Mouse (Mus musculus) stomach, postnatal 0 days (tissue): ENCODE data around the gene Gpc1. TPM values are rescaled to one million over a fixed set of nuclear protein-coding genes. Genes with fewer than 3 reads are reported as not detected.
A peak's percentile ranks its signal among the peaks of the same experiment; 100 is the strongest.

Experiments used
- ATAC-seq: fragments of 200-750 bp; cut with Nextera tagmentation; 2 replicates; pipeline ENCODE4 v1.8.0; 2017; ENCODE audit not compliant: low FRiP score, low TSS enrichment
- DNase-seq: peaks from one replicate; pipeline ENCODE4 v3.0.0-alpha.2; 2016; ENCODE audit warnings: low spot score
- H3K27ac ChIP-seq: fragments of 300-500 bp; sonication (generic); replicated peaks from 2 replicates; pipeline ENCODE4 v1.5.1; 2014; ENCODE audit warnings: mild to moderate bottlenecking, control low read depth
- H3K27me3 ChIP-seq: fragments of 300-500 bp; sonication (generic); 2 replicates; pipeline ENCODE4 v1.6.1; 2014; ENCODE audit warnings: low read length; ENCODE audit not compliant: control insufficient read depth, insufficient read depth
- H3K36me3 ChIP-seq: fragments of 300-500 bp; sonication (generic); 2 replicates; pipeline ENCODE4 v1.6.1; 2014; ENCODE audit warnings: low read length, mixed read lengths; ENCODE audit not compliant: control insufficient read depth, insufficient read depth
- H3K4me1 ChIP-seq: fragments of 300-500 bp; sonication (generic); replicated peaks from 2 replicates; pipeline ENCODE4 v1.6.1; 2014; ENCODE audit warnings: antibody characterized with exemption; ENCODE audit not compliant: control insufficient read depth, insufficient read depth
- H3K4me2 ChIP-seq: fragments of 300-500 bp; sonication (generic); replicated peaks from 2 replicates; pipeline ENCODE4 v1.6.1; 2014; ENCODE audit warnings: low read depth, mild to moderate bottlenecking, control low read depth, moderate library complexity
- H3K4me3 ChIP-seq: fragments of 300-500 bp; sonication (generic); 2 replicates; pipeline ENCODE4 v1.5.1; 2014; ENCODE audit warnings: low read depth, low read length, control low read depth
- H3K9ac ChIP-seq: fragments of 300-500 bp; sonication (generic); 2 replicates; pipeline ENCODE4 v1.6.1; 2014; ENCODE audit warnings: mild to moderate bottlenecking, low read length, control low read depth, mixed read lengths
- H3K9me3 ChIP-seq: fragments of 300-500 bp; sonication (generic); 2 replicates; pipeline ENCODE4 v1.6.1; 2016; ENCODE audit warnings: low read length; ENCODE audit not compliant: control insufficient read depth
- CTCF ChIP-seq: IDR thresholded peaks from 2 replicates; pipeline ENCODE4 v1.5.1; 2016; ENCODE audit warnings: antibody characterized with exemption, low read depth, mild to moderate bottlenecking, moderate library complexity
- EP300 ChIP-seq: optimal IDR thresholded peaks from 2 replicates; pipeline ENCODE3; 2016; ENCODE audit warnings: antibody characterized with exemption
- WGBS: fragments of 180-500 bp; shearing (Covaris S2); extraction: QIAGEN DNeasy Blood & Tissue Kit; methylation state at CpG from one replicate; pipeline ENCODE4 v1.1.7; 2014; 5-methylcytosine and 5-hydroxymethylcytosine counted together
- microRNA counts: library from miRNA; unstranded; fragments of <30 nt; microRNA quantifications from one replicate; lab custom pipeline; 2015
- microRNA-seq: library from miRNA; unstranded; fragments of <30 nt; microRNA quantifications from one replicate; pipeline ENCODE4, GENCODE M21; 2016
- polyA plus RNA-seq: library from polyadenylated mRNA; unstranded; fragments of >200 nt; fragmentation: Nextera tagmentation; extraction: Ambion mirVana; gene quantifications from 2 replicates; pipeline ENCODE4 v1.2.1, GENCODE M21; 2015

The Gpc1 gene
- polyA plus RNA-seq, 1 experiment from 2014 or later = 14.0 TPM

DNA sequence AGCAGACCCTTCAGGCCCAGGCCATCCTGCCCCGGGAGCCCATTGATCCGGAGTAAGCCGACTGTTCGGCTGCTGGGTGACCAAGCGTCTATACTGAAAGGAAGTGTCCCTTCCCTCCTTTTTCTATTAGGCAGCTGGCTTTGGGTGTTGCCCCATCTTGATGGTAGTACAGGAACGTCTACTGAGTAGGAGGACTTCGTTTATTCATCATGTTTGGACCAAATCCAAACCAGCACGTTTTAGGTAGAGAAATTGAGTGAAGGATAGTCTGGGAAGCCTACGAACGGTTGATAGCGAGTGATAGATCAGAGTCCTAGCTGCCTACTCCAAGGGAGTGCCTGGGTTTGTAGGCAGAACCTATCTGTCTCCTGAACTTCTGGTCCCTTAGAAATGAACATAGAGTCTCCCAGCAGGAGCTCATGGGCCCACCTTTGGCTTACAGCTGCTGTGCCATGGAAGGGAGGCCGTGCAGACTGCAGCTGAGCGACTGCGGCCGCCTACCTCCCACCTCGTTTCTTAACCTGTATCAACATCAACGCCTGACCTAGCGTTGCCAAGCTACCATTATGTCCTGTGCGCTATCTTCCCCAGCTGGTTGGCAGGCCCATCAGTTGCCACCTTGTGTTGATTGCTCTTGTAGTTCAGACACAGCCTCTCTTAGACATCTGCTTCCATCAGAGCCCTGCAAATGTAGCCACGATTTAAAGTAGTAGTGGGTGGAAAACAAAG is 76.4 kb downstream of the Gpc1 start:
- DNase-seq (no peak), ATAC-seq (no peak)
- peak overlapping the region; percentile 94 for H3K27ac ChIP-seq
- no peaks in the 10 kb centered on the region for H3K9me3 ChIP-seq
- H3K27me3 ChIP-seq = no peaks in the 10 kb centered on the region
- peak overlapping the region; percentile 84 for H3K4me3 ChIP-seq
- H3K36me3 ChIP-seq = no peaks in the 10 kb centered on the region
- 35% methylated on average over 20 of the region's 20 CpGs for WGBS
- peak overlapping the region; percentile 81 for H3K4me2 ChIP-seq
- no peak for TF ChIP-seq CTCF
- no peak for TF ChIP-seq EP300
- peak overlapping the region; percentile 78; the same call in 1 of the 2 replicates for H3K9ac ChIP-seq
- peaks cover 15% of the 10 kb centered on the region for H3K4me1 ChIP-seq

DNA sequence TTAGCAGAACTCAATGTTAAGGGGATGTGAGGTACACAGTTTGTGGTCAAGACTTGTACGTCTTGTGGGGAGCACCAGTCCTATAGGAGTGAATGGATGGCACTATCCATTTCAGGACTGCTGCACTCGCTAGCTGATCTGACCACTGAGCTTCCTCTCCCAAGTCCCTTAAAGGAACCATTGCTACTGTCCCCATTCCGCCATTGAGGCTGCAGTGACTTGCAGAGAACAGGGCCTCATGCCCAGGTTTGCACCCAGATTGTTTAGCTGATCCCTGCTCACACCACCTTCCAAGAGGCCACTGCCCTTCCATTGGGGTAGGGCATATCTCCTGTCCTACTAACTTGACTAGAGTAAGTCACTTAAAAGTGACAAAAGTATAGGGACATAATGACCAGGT is 77.2 kb downstream of the Gpc1 start:
- Histone ChIP-seq H3K9ac (no peak overlapping the region), H3K27me3 (no peaks in the 10 kb centered on the region), H3K36me3 (no peaks in the 10 kb centered on the region), H3K27ac (no peak overlapping the region), H3K9me3 (no peaks in the 10 kb centered on the region), H3K4me1 (peaks cover 12% of the 10 kb centered on the region), H3K4me2 (no peak overlapping the region), H3K4me3 (no peak overlapping the region)
- WGBS = 96% methylated on average over 3 of the region's 3 CpGs
- TF ChIP-seq EP300 = no peak
- no peak for TF ChIP-seq CTCF
- DNase-seq (no peak), ATAC-seq (no peak)

DNA sequence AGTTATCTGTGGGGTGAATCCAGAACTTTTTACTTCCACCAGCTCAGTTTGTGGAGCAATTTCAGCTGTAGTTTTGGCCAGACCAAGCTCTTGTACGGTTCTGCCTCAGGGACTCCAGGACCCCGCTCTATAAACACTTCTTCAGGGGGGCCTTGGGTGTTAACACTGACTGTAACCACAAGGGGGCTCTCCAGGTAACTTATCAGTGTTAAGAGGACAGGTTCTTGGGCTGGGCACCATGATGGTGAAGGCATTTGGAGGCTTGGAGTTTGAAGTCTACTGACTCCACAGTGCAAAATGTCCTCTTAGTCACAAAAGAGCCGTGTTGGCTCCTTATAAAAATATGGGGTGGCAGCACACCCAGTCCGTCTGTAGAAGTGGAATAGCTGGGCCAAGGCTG is 77.6 kb downstream of the Gpc1 start:
- H3K4me1 ChIP-seq = peaks cover 12% of the 10 kb centered on the region
- H3K4me2 ChIP-seq = no peak overlapping the region
- ATAC-seq = no peak
- H3K27ac ChIP-seq = no peak overlapping the region
- H3K27me3 ChIP-seq = no peaks in the 10 kb centered on the region
- WGBS = 68% methylated on average over 4 of the region's 4 CpGs
- no peaks in the 10 kb centered on the region for H3K9me3 ChIP-seq
- H3K36me3 ChIP-seq = no peaks in the 10 kb centered on the region
- no peak overlapping the region for H3K4me3 ChIP-seq
- TF ChIP-seq CTCF (peak; percentile 60), EP300 (no peak)
- H3K9ac ChIP-seq = no peak overlapping the region
- DNase-seq = no peak

MicroRNA genes within 50 kb of the gene (microRNA counts, 519-probe panel; counts per million panel counts)
- 4,366 counts per million, percentile 41 among the panel's probes with 10 or more counts for microRNA mmu-miR-149 (lab: Ali Mortazavi, UCI)

Small RNA genes lying within 50 kb of the gene (microRNA-seq; reads per million reads assigned to microRNA genes)
- 2,595 reads per million, percentile 83 among the genes with 10 or more reads in this experiment for gene Mir149

Other genes with a start within 250 kb of the Gpc1 start
- not detected in 2 replicates for gene Olfr1412, start 245.9 kb upstream of the Gpc1 start, polyA plus RNA-seq
- gene Olfr1411, start 237.2 kb upstream of the Gpc1 start, polyA plus RNA-seq = not detected in 2 replicates
- gene Olfr1410, start 225.9 kb upstream of the Gpc1 start, polyA plus RNA-seq = not detected in 2 replicates
- gene Olfr12, start 213.9 kb upstream of the Gpc1 start, polyA plus RNA-seq = 0.02 TPM in 1 of 2 replicates, not detected in the other
- gene Cops9, start 189.7 kb upstream of the Gpc1 start, polyA plus RNA-seq = 375 and 396 TPM in 2 replicates
- gene Otos, start 182.8 kb upstream of the Gpc1 start, polyA plus RNA-seq = 0.16 and 0.18 TPM in 2 replicates
- 0.06 and 0.16 TPM in 2 replicates for gene Ankmy1, start 71.3 kb downstream of the Gpc1 start, polyA plus RNA-seq
- 16.0 and 17.5 TPM in 2 replicates for gene Dusp28, start 75.3 kb downstream of the Gpc1 start, polyA plus RNA-seq
- 36.7 and 42.7 TPM in 2 replicates for gene Rnpepl1, start 79.1 kb downstream of the Gpc1 start, polyA plus RNA-seq
- gene Capn10, start 102.7 kb downstream of the Gpc1 start, polyA plus RNA-seq = 21.2 and 23.3 TPM in 2 replicates
- 3.7 and 4.1 TPM in 2 replicates for gene Gpr35, start 119.2 kb downstream of the Gpc1 start, polyA plus RNA-seq
- gene Aqp12, start 174.7 kb downstream of the Gpc1 start, polyA plus RNA-seq = 0.12 TPM in 1 of 2 replicates, not detected in the other